Mouse (Mus musculus): ENCODE measurements around the gene Plekhm3.
A peak's percentile ranks its signal among the peaks of the same experiment; 100 is the strongest.

Gene Plekhm3

GRCm38 (mm10) chr1:64927437-64928274 is 29.0 kb downstream of the Plekhm3 start:
- DNase-seq = no peak

DNA sequence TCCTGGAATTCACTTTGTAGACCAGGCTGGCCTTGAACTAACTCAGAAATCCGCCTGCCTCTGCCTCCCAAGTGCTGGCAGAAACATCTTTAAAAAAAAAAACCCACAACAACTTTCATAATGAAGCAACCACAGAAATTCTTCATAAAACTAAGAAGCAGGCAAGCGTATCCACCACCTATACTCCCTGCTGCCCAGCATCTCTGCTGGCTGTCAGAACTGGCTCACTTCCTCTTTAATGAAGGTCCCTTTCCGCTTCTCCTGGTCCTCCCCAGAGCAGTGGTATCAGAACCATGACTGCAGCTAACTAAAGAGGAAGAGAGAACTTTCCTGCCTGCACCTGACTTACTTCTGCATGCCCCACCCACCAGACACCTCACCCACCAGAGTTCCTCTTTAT is 31.0 kb downstream of the Plekhm3 start:
- no peak for DNase-seq

- DNase-seq = no peak
These were observed 32.3 kb downstream of the Plekhm3 start for GRCm38 (mm10) chr1:64924283-64924682.

DNA sequence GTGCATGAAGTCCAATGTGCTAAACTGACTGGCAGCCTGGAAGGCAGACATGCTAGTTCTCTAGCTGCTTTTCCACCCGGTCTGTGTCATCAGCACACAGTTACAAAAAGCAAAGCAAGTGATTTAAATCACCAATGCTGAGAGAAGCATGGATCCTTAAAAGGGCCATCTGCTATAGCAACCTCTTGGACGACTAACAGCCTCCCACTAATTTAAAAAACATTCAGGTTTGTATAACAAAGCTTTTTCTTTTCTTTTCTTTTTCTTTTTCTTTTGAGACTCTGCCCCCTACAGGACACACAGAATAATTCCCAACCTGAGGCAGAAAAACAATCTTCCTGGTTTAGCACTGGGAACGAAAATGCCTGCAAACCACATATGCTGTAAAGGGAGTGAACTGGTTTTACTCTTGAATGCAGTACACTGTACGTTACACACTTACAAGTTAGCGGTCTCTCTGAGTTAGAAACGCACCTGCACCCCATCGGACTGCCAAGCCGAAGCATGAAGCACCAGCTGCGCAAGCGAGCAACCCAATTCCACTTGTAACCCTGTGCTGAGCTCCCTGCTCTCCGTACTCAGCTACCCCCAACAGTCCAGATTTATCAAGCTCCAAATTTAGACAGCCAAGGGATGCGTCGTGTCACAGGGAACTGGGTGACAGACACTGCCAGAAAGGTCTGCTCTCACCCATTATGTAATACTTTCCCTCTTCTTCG is 37.7 kb downstream of the Plekhm3 start:
- peak; percentile 59 for DNase-seq

GRCm38 (mm10) chr1:64917966-64918365 is 38.7 kb downstream of the Plekhm3 start:
- DNase-seq = no peak

GRCm38 (mm10) chr1:64916884-64917507 is 39.6 kb downstream of the Plekhm3 start:
- DNase-seq = no peak

DNA sequence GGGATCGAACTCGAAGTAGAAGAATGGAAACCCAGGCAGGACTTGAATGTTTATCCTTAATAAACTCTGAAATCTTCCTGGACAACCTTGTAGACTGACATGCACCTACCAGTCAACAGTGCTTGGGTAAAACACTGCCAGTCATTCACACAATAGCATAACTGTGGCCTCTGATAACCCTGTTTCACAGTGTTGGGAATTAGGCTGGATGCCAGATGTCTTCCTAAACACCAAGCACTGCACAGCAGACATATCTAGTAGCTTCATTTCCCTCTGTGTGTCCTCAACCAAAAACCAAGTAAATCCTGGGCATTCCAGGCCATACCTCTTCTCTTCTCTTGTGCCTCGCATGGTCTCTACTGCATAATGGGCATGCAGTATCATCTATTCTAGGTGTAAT is 42.3 kb downstream of the Plekhm3 start:
- no peak for DNase-seq

GRCm38 (mm10) chr1:64907740-64908139 is 48.9 kb downstream of the Plekhm3 start:
- DNase-seq = no peak

DNA sequence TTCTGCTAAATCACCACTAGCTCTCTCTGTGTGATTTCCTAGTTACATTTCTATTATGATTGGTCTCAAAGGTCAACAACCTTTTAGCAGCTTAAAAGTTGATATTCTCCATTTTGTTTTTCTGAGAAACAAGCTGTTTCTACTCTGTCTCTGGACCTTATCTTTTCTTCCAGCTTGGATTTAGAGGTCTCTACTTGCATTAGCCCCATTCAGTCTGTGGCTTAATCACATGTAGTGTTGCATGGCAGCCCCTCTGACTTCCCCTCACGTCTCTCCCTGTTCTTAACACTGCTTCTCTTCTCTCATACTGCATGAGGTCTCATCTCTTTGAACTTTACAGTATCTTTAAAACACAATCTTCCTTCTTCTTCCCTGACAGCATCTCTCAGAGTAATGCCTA is 50.4 kb downstream of the Plekhm3 start:
- DNase-seq = no peak

- no peak for DNase-seq
These were observed 53.2 kb downstream of the Plekhm3 start for GRCm38 (mm10) chr1:64903415-64903814.

DNA sequence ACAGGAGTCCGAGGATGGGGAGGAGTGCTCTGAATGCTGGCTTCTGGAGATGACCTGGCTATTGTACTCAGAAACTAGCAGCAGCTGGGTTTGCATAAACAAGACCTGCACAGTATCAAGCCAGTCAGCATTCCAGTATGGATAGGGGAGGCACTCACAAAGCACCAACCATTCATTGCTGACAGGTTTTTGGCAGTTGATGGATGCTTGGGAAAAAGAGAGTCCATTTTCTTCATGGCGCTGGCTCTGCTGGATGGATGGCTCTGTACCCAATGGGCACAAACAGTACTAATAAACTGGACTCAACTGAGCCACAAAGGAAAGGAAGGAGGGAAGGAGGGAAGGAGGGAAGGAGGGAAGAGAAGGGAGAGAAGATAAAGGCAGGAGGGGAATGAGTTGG is 53.8 kb downstream of the Plekhm3 start:
- DNase-seq = no peak

DNA sequence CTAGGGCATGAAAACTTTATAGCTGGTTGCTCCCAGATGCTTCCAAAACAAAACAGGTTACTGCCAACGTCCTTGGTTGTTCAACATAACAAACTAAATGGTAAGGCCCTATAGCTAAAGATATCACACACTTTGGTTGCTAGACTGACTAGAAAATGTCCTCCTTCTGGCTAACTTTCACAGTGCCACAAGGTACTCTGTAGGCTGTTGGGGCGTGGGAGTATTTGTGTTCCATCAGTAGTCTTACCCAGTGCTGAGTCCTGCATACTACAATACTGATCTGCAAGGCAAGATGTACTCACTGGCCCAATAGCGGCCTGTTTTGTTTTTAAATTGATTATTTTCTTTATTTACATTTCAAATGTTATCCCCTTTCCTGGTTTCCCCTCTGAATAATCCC is 56.9 kb downstream of the Plekhm3 start:
- no peak for DNase-seq

DNA sequence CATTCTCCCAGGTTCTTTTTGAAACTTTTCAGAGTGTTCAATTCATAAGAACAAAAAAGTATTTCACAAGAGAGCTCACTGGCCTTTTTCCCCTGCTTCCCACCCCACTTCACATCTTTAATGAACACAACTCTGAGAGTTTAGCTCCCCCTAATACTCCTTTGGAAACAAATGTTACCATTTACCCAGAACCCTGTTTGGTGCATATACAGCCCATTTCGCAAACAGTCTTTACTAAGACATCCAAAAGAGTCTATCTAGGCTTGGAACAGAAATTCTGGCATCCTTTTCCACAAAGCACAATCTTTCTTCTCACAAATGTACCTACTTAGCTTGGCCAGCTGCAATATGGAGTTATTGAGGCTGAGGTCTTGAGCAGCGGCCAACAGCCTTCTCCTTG is 59.1 kb downstream of the Plekhm3 start:
- no peak for DNase-seq

- no peak for DNase-seq
These were observed 62.8 kb downstream of the Plekhm3 start for GRCm38 (mm10) chr1:64893806-64894205.

- no peak for DNase-seq
These were observed 65.3 kb downstream of the Plekhm3 start for GRCm38 (mm10) chr1:64891332-64891731.

GRCm38 (mm10) chr1:64887502-64888203 is 69.0 kb downstream of the Plekhm3 start:
- no peak for DNase-seq

GRCm38 (mm10) chr1:64886718-64887117 is 69.9 kb downstream of the Plekhm3 start:
- DNase-seq = no peak

DNA sequence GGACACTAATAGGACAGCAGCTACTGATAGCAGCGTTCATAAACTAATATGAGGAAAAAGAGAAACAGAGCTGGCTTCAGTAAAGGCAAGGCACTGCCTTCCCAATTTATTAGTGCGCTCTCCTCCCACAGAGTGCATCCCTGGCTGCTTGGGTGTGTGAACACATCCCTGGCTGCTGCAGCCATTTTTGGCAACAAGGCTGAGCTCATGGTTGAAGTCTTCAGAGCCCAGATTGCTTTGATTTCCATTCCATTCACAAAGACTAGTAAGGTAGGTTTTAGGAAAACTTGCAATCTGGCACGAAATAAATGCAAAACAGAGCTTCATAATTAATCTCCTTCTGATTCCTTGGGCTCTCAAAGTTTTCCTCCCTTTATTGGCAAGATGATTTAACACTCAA is 71.3 kb downstream of the Plekhm3 start:
- DNase-seq = no peak

DNA sequence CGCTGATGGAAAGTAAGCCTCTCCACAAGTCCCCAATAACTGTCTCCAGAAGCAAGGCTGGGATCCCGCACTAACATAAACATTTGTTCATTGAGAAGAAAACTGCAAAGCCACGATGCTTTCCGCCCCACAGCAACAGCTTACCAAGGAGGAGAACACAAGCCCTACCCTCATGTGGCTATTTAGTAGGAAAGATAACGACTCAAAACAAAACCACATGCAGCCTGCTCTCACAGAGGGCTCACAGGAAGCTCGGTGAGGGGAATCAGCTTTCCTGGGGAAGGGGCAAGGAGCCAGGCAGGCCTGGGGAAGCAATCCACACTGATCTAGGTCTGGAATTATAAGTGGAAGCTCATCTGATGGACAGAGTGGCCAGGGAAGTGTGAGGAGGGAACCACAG is 72.6 kb downstream of the Plekhm3 start:
- DNase-seq = no peak

GRCm38 (mm10) chr1:64880613-64881012 is 76.0 kb downstream of the Plekhm3 start:
- no peak for DNase-seq

DNA sequence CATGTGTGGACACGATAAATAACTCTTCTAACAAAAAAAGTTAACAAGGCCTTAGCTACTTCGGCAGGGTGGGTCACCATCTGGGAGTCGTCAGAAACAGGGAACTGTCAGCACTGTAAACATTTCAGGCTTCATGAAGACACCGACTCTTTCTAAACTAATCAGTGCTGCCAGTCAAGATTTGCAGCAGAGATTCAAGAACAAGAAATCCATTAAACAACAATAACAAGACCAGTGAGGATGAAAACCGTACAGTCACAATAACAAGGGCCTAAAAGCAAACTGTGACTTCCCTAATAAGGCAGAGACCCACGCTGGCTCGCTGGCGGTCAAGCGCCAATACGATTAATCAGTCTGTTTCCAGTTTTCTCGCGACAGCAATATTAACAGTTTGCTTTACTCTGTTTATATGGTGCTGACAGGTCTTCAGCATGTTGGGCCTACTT is 77.8 kb downstream of the Plekhm3 start:
- DNase-seq = no peak

DNA sequence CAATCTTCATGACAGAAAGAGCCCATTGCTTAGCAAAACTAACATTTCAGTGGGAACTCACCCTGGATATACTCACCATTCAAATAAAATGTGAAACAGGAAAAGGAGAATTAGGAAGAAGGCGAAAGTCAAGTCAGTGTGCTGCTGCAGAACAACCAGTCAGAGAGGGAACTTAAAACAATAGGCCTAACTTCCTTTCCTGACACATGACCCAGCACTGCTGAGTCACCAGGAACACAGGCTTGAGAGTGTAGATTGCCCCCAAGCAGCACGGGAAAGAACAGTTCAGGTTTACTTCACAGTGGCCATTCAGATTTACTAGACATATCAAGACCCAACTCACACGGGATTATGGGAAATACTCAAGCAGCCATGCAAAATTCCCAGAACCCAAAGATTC is 80.3 kb downstream of the Plekhm3 start:
- DNase-seq = no peak

- no peak for DNase-seq
These were observed 80.9 kb downstream of the Plekhm3 start for GRCm38 (mm10) chr1:64875712-64876111.

Measured in cerebellum, adult 8-10 months (tissue).